Comparison of ENCODE assay signal across 19 mouse cellular contexts in the genomic region with DNA sequence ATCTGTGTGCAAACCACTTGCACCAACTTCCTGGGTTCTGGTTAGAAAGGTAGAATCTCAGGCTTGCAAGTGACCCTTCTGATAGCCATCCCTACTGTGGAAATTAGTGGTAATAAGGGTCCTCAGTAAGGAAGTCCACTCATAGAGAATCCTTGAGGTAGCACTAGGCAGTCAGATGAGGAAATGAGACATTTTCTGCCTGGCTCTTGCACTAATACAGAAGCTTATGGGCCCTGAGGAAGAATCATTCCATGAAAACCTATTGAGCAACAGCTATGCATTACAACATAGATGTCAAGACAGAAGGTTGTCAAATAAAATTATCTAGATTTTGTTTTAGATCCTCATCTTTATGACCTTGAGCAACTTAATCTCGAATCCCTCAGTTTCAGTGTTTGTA.
"Had no signal": no experiment of that assay in that cellular context is flagged by ENCODE, and none has a peak within 500 bp of the region (broad histone marks: within the 10 kb centered on the region; RNA-seq: fewer than 3 reads in every experiment).

No protein-coding gene starts in this region.

- ATAC-seq: hindbrain, embryonic 16.5 days; inflammation-experienced regulatory T-cells, adult 6 months; intestine, embryonic 15.5 days; intestine, postnatal 0 days; liver, embryonic 12.5 days had no signal

- DNase-seq: gastrocnemius, adult 2 months; gastrocnemius, postnatal 10 days; gastrocnemius, postnatal 36 days; heart, adult 11 months; heart, adult 2 months; heart, postnatal 14 days; heart, postnatal 4 days; kidney, adult 2 months; kidney, adult 9 months; kidney, postnatal 14 days; kidney, postnatal 36 days; layer of hippocampus, adult 9-11 months; layer of hippocampus, postnatal 36 days; left cerebral cortex, postnatal 4 days had no signal
